Mouse (Mus musculus) intestine, embryonic 15.5 days (tissue): ENCODE measurements around the gene Gm20388. TPM values are rescaled to one million over a fixed set of nuclear protein-coding genes. Genes with fewer than 3 reads are reported as not detected.

Experiments
- ATAC-seq: fragments of 200-750 bp; cut with Nextera tagmentation; 2 replicates; pipeline ENCODE4 v1.8.0; 2017; ENCODE audit warnings: moderate TSS enrichment, moderate library complexity
- H3K27ac ChIP-seq: fragments of 300-500 bp; sonication (generic); 2 replicates; pipeline ENCODE4 v1.5.1; 2015; ENCODE audit warnings: mild to moderate bottlenecking, inconsistent platforms
- H3K27me3 ChIP-seq: fragments of 300-500 bp; sonication (generic); replicated peaks from 2 replicates; pipeline ENCODE4 v1.6.1; 2015; ENCODE audit warnings: inconsistent platforms
- H3K36me3 ChIP-seq: fragments of 300-500 bp; sonication (generic); 2 replicates; pipeline ENCODE4 v1.6.1; 2015; ENCODE audit warnings: inconsistent platforms
- H3K4me1 ChIP-seq: fragments of 300-500 bp; sonication (generic); replicated peaks from 2 replicates; pipeline ENCODE4 v1.6.1; 2015; ENCODE audit warnings: inconsistent platforms
- H3K4me2 ChIP-seq: fragments of 300-500 bp; sonication (generic); replicated peaks from 2 replicates; pipeline ENCODE4 v1.6.1; 2015; ENCODE audit warnings: mild to moderate bottlenecking, inconsistent platforms
- H3K4me3 ChIP-seq: fragments of 300-500 bp; sonication (generic); replicated peaks from 2 replicates; pipeline ENCODE4 v1.5.1; 2015; ENCODE audit warnings: inconsistent platforms
- H3K9ac ChIP-seq: fragments of 300-500 bp; sonication (generic); 2 replicates; pipeline ENCODE4 v1.6.1; 2015; ENCODE audit warnings: inconsistent platforms
- H3K9me3 ChIP-seq: fragments of 300-500 bp; sonication (generic); 2 replicates; pipeline ENCODE4 v1.6.1; 2016; ENCODE audit warnings: inconsistent platforms
- WGBS: fragments of 180-500 bp; shearing (Covaris S2); methylation state at CpG from one replicate; pipeline ENCODE4 v1.1.7; 2015; 5-methylcytosine and 5-hydroxymethylcytosine counted together
- polyA plus RNA-seq: library from polyadenylated mRNA; unstranded; fragments of >200 nt; fragmentation: Nextera tagmentation; extraction: Ambion mirVana; gene quantifications from 2 replicates; pipeline ENCODE4 v1.2.1, GENCODE M21; 2015

Gm20388 gene
- polyA plus RNA-seq, 1 experiment from 2014 or later: not detected

- ATAC-seq: peak; percentile 75
- H3K9me3 ChIP-seq: no peaks in the 10 kb centered on the region
These were observed 2825.2 kb downstream of the Gm20388 start for GRCm38 (mm10) chr8:122735542-122736473.

GRCm38 (mm10) chr8:122736623-122737022 is 2826.0 kb downstream of the Gm20388 start:
- Histone ChIP-seq H3K9me3 (no peaks in the 10 kb centered on the region), H3K4me2 (no peak overlapping the region), H3K4me3 (no peak overlapping the region), H3K27me3 (peaks cover 11% of the 10 kb centered on the region), H3K4me1 (0 out of 2 replicates have a peak, but pooled peaks cover 3% of the 10 kb centered on the region), H3K27ac (no peak overlapping the region), H3K9ac (no peak overlapping the region), H3K36me3 (no peaks in the 10 kb centered on the region)
- ATAC-seq: no peak
- WGBS: 87% methylated on average over 11 of the region's 11 CpGs

More at GRCm38 (mm10) chr8:122735542-122736473, 2825.2 kb downstream of the Gm20388 start:
- no peak overlapping the region for H3K27ac ChIP-seq
- H3K27me3 ChIP-seq: 0 out of 2 replicates have a peak, but pooled peaks cover 7% of the 10 kb centered on the region
- no peaks in the 10 kb centered on the region for H3K36me3 ChIP-seq
- H3K4me2 ChIP-seq: 0 out of 2 replicates have a peak overlapping the region, but pooled peaks have one; percentile 9
- H3K4me3 ChIP-seq: no peak overlapping the region
- WGBS: 45% methylated on average over 19 of the region's 19 CpGs
- 0 out of 2 replicates have a peak, but pooled peaks cover 3% of the 10 kb centered on the region for H3K4me1 ChIP-seq
- H3K9ac ChIP-seq: no peak overlapping the region

- Histone ChIP-seq H3K4me2 (no peak overlapping the region), H3K27me3 (peaks cover 15% of the 10 kb centered on the region), H3K27ac (no peak overlapping the region), H3K4me3 (no peak overlapping the region), H3K4me1 (0 out of 2 replicates have a peak, but pooled peaks cover 3% of the 10 kb centered on the region), H3K9ac (no peak overlapping the region), H3K9me3 (no peaks in the 10 kb centered on the region), H3K36me3 (no peaks in the 10 kb centered on the region)
- no peak for ATAC-seq
- 47% methylated on average over 4 of the region's 4 CpGs for WGBS
These were observed 2826.4 kb downstream of the Gm20388 start for GRCm38 (mm10) chr8:122737071-122737470.

- Histone ChIP-seq H3K27me3 (peaks cover 19% of the 10 kb centered on the region), H3K4me2 (no peak overlapping the region), H3K9me3 (no peaks in the 10 kb centered on the region), H3K27ac (no peak overlapping the region), H3K4me3 (no peak overlapping the region), H3K4me1 (0 out of 2 replicates have a peak, but pooled peaks cover 3% of the 10 kb centered on the region), H3K9ac (no peak overlapping the region), H3K36me3 (no peaks in the 10 kb centered on the region)
- ATAC-seq: no peak
- WGBS: 89% methylated on average over 6 of the region's 6 CpGs
These were observed 2827.2 kb downstream of the Gm20388 start for GRCm38 (mm10) chr8:122737886-122738285.

- H3K9ac ChIP-seq: no peak overlapping the region
- 25% methylated on average over 11 of the region's 11 CpGs for WGBS
These were observed 2828.6 kb downstream of the Gm20388 start for GRCm38 (mm10) chr8:122739102-122739725.

GRCm38 (mm10) chr8:122742471-122742870 is 2831.8 kb downstream of the Gm20388 start:
- Histone ChIP-seq H3K4me3 (no peak overlapping the region), H3K27me3 (peaks cover 53% of the 10 kb centered on the region), H3K36me3 (no peaks in the 10 kb centered on the region), H3K4me2 (no peak overlapping the region), H3K4me1 (0 out of 2 replicates have a peak, but pooled peaks cover 8% of the 10 kb centered on the region), H3K9me3 (no peaks in the 10 kb centered on the region), H3K9ac (no peak overlapping the region), H3K27ac (no peak overlapping the region)
- no peak for ATAC-seq
- 22% methylated on average over 19 of the region's 19 CpGs for WGBS

More at GRCm38 (mm10) chr8:122739102-122739725, 2828.6 kb downstream of the Gm20388 start:
- Histone ChIP-seq H3K4me3 (no peak overlapping the region), H3K4me2 (no peak overlapping the region), H3K27ac (no peak overlapping the region), H3K4me1 (0 out of 2 replicates have a peak, but pooled peaks cover 3% of the 10 kb centered on the region), H3K27me3 (peaks cover 24% of the 10 kb centered on the region), H3K36me3 (no peaks in the 10 kb centered on the region), H3K9me3 (no peaks in the 10 kb centered on the region)
- 0 out of 2 replicates have a peak, but pooled peaks have one; percentile 24 for ATAC-seq

GRCm38 (mm10) chr8:122745022-122745749 is 2834.5 kb downstream of the Gm20388 start:
- no peak overlapping the region for H3K27ac ChIP-seq
- 21% methylated on average over 17 of the region's 17 CpGs for WGBS
- H3K9ac ChIP-seq: no peak overlapping the region

GRCm38 (mm10) chr8:122745750-122746275 is 2835.2 kb downstream of the Gm20388 start:
- H3K4me3 ChIP-seq: no peak overlapping the region
- H3K4me1 ChIP-seq: peaks cover 5% of the 10 kb centered on the region; the same call in 1 of the 2 replicates
- H3K4me2 ChIP-seq: no peak overlapping the region
- H3K9ac ChIP-seq: no peak overlapping the region
- H3K27ac ChIP-seq: no peak overlapping the region
- H3K27me3 ChIP-seq: peaks cover 54% of the 10 kb centered on the region
- ATAC-seq: no peak
- 13% methylated on average over 16 of the region's 16 CpGs for WGBS
- no peaks in the 10 kb centered on the region for H3K36me3 ChIP-seq
- H3K9me3 ChIP-seq: no peaks in the 10 kb centered on the region

More at GRCm38 (mm10) chr8:122745022-122745749, 2834.5 kb downstream of the Gm20388 start:
- peaks cover 5% of the 10 kb centered on the region; the same call in 1 of the 2 replicates for H3K4me1 ChIP-seq
- H3K4me2 ChIP-seq: no peak overlapping the region
- no peaks in the 10 kb centered on the region for H3K9me3 ChIP-seq
- no peaks in the 10 kb centered on the region for H3K36me3 ChIP-seq
- H3K27me3 ChIP-seq: peaks cover 54% of the 10 kb centered on the region
- H3K4me3 ChIP-seq: no peak overlapping the region
- ATAC-seq: no peak

- peaks cover 53% of the 10 kb centered on the region for H3K27me3 ChIP-seq
- no peak overlapping the region for H3K9ac ChIP-seq
- no peak overlapping the region for H3K27ac ChIP-seq
- H3K4me1 ChIP-seq: peaks cover 5% of the 10 kb centered on the region; the same call in 1 of the 2 replicates
- no peak overlapping the region for H3K4me3 ChIP-seq
- 55% methylated on average over 7 of the region's 7 CpGs for WGBS
- H3K9me3 ChIP-seq: no peaks in the 10 kb centered on the region
- H3K36me3 ChIP-seq: no peaks in the 10 kb centered on the region
- ATAC-seq: no peak
- no peak overlapping the region for H3K4me2 ChIP-seq
These were observed 2835.8 kb downstream of the Gm20388 start for GRCm38 (mm10) chr8:122746439-122746838.

- no peak overlapping the region for H3K27ac ChIP-seq
- H3K9me3 ChIP-seq: no peaks in the 10 kb centered on the region
- no peak for ATAC-seq
- H3K9ac ChIP-seq: no peak overlapping the region
- WGBS: 100% methylated on average over 1 of the region's 1 CpGs
- no peak overlapping the region for H3K4me2 ChIP-seq
- H3K36me3 ChIP-seq: no peaks in the 10 kb centered on the region
- no peak overlapping the region for H3K4me3 ChIP-seq
- H3K4me1 ChIP-seq: peaks cover 5% of the 10 kb centered on the region; the same call in 1 of the 2 replicates
- peaks cover 43% of the 10 kb centered on the region for H3K27me3 ChIP-seq
These were observed 2837.2 kb downstream of the Gm20388 start for GRCm38 (mm10) chr8:122747825-122748224.

- H3K4me2 ChIP-seq: no peak overlapping the region
- H3K4me3 ChIP-seq: no peak overlapping the region
- peaks cover 36% of the 10 kb centered on the region for H3K27me3 ChIP-seq
- no peak overlapping the region for H3K9ac ChIP-seq
- H3K9me3 ChIP-seq: no peaks in the 10 kb centered on the region
- 53% methylated on average over 6 of the region's 6 CpGs for WGBS
- no peak overlapping the region for H3K27ac ChIP-seq
- ATAC-seq: no peak
- no peaks in the 10 kb centered on the region for H3K36me3 ChIP-seq
- peaks cover 5% of the 10 kb centered on the region; the same call in 1 of the 2 replicates for H3K4me1 ChIP-seq
These were observed 2838.8 kb downstream of the Gm20388 start for GRCm38 (mm10) chr8:122749333-122749958.
